Mouse (Mus musculus) neural tube, embryonic 14.5 days (tissue): ENCODE results near the gene Nxn. TPM values are rescaled to one million over a fixed set of nuclear protein-coding genes. Genes with fewer than 3 reads are reported as not detected.

Experiments used
- ATAC-seq: fragments of 200-750 bp; cut with Nextera tagmentation; 2 replicates; pipeline ENCODE4 v1.8.0; 2017; ENCODE audit warnings: low read depth, mild to moderate bottlenecking, moderate TSS enrichment, moderate library complexity
- H3K27ac ChIP-seq: fragments of 300-500 bp; sonication (generic); 2 replicates; pipeline ENCODE4 v1.5.1; 2014; ENCODE audit warnings: low read depth, mild to moderate bottlenecking, control low read depth, low read length, moderate library complexity, mixed read lengths
- H3K27me3 ChIP-seq: fragments of 300-500 bp; sonication (generic); 2 replicates; pipeline ENCODE4 v1.6.1; 2014; ENCODE audit warnings: low read length; ENCODE audit not compliant: control insufficient read depth, insufficient read depth
- H3K36me3 ChIP-seq: fragments of 300-500 bp; sonication (generic); 2 replicates; pipeline ENCODE4 v1.6.1; 2014; ENCODE audit warnings: low read length, mixed read lengths; ENCODE audit not compliant: control insufficient read depth, insufficient read depth
- H3K4me1 ChIP-seq: fragments of 300-500 bp; sonication (generic); 2 replicates; pipeline ENCODE4 v1.6.1; 2014; ENCODE audit warnings: low read length; ENCODE audit not compliant: control insufficient read depth, insufficient read depth
- H3K4me2 ChIP-seq: fragments of 300-500 bp; sonication (generic); 2 replicates; pipeline ENCODE4 v1.6.1; 2014; ENCODE audit warnings: mild to moderate bottlenecking, low read depth, low read length, control low read depth
- H3K4me3 ChIP-seq: fragments of 300-500 bp; sonication (generic); 2 replicates; pipeline ENCODE4 v1.5.1; 2014; ENCODE audit warnings: low read depth, low read length, control low read depth, mixed read lengths
- H3K9ac ChIP-seq: fragments of 300-500 bp; sonication (generic); replicated peaks from 2 replicates; pipeline ENCODE4 v1.6.1; 2014; ENCODE audit warnings: low read depth, mild to moderate bottlenecking, control low read depth, low read length, mixed read lengths
- H3K9me3 ChIP-seq: fragments of 300-500 bp; sonication (generic); 2 replicates; pipeline ENCODE4 v1.6.1; 2016; ENCODE audit warnings: low read length; ENCODE audit not compliant: control insufficient read depth
- WGBS: fragments of 180-500 bp; shearing (Covaris S2); extraction: QIAGEN DNeasy Blood & Tissue Kit; methylation state at CpG from one replicate; pipeline ENCODE4 v1.1.7; 2014; 5-methylcytosine and 5-hydroxymethylcytosine counted together
- polyA plus RNA-seq: library from polyadenylated mRNA; unstranded; fragments of >200 nt; fragmentation: Nextera tagmentation; extraction: Ambion mirVana; gene quantifications from 2 replicates; pipeline ENCODE4 v1.2.1, GENCODE M21; 2014

Gene Nxn
- polyA plus RNA-seq, 1 experiment from 2014 or later: 23.5 TPM

- no peak for ATAC-seq
- Histone ChIP-seq H3K9ac (no peak overlapping the region), H3K36me3 (peaks cover 23% of the 10 kb centered on the region), H3K27me3 (no peaks in the 10 kb centered on the region), H3K4me3 (no peak overlapping the region), H3K4me1 (0 out of 2 replicates have a peak, but pooled peaks cover 2% of the 10 kb centered on the region), H3K27ac (no peak overlapping the region), H3K4me2 (no peak overlapping the region), H3K9me3 (no peaks in the 10 kb centered on the region)
- 65% methylated on average over 3 of the region's 3 CpGs for WGBS
Observed at GRCm38 (mm10) chr11:76427781-76428180, 28.8 kb upstream of the Nxn start.

- 88% methylated on average over 6 of the region's 6 CpGs for WGBS
- Histone ChIP-seq H3K4me1 (0 out of 2 replicates have a peak, but pooled peaks cover 2% of the 10 kb centered on the region), H3K9ac (no peak overlapping the region), H3K27ac (no peak overlapping the region), H3K36me3 (peaks cover 35% of the 10 kb centered on the region), H3K4me3 (no peak overlapping the region), H3K9me3 (no peaks in the 10 kb centered on the region), H3K4me2 (no peak overlapping the region), H3K27me3 (no peaks in the 10 kb centered on the region)
- ATAC-seq: no peak
Observed at GRCm38 (mm10) chr11:76425749-76426148, 26.8 kb upstream of the Nxn start.

GRCm38 (mm10) chr11:76420896-76421295, 22.0 kb upstream of the Nxn start:
- peaks cover 72% of the 10 kb centered on the region for H3K36me3 ChIP-seq
- no peaks in the 10 kb centered on the region for H3K9me3 ChIP-seq
- H3K4me1 ChIP-seq: no peaks in the 10 kb centered on the region
- H3K27me3 ChIP-seq: no peaks in the 10 kb centered on the region
- 73% methylated on average over 4 of the region's 4 CpGs for WGBS
- H3K9ac ChIP-seq: no peak overlapping the region
- ATAC-seq: no peak
- H3K4me3 ChIP-seq: no peak overlapping the region
- no peak overlapping the region for H3K4me2 ChIP-seq
- no peak overlapping the region for H3K27ac ChIP-seq

- whole genome bisulfite sequencing: 69% methylated on average over 4 of the region's 4 CpGs
- peaks cover 80% of the 10 kb centered on the region for H3K36me3 ChIP-seq
- H3K4me2 ChIP-seq: no peak overlapping the region
- no peak overlapping the region for H3K4me3 ChIP-seq
- no peak overlapping the region for H3K27ac ChIP-seq
- ATAC-seq: no peak
- no peaks in the 10 kb centered on the region for H3K27me3 ChIP-seq
- no peak overlapping the region for H3K9ac ChIP-seq
- no peaks in the 10 kb centered on the region for H3K9me3 ChIP-seq
- H3K4me1 ChIP-seq: no peaks in the 10 kb centered on the region
Observed at GRCm38 (mm10) chr11:76419179-76419578, 20.2 kb upstream of the Nxn start.

- no peak overlapping the region for H3K4me2 ChIP-seq
- H3K27me3 ChIP-seq: no peaks in the 10 kb centered on the region
- no peak overlapping the region for H3K4me3 ChIP-seq
- no peak for ATAC-seq
- H3K4me1 ChIP-seq: no peaks in the 10 kb centered on the region
- H3K9ac ChIP-seq: no peak overlapping the region
- WGBS: 74% methylated on average over 8 of the region's 8 CpGs
- 0 out of 2 replicates have a peak overlapping the region, but pooled peaks have one; percentile 18 for H3K27ac ChIP-seq
- no peaks in the 10 kb centered on the region for H3K9me3 ChIP-seq
- H3K36me3 ChIP-seq: peaks cover 82% of the 10 kb centered on the region
Observed at GRCm38 (mm10) chr11:76418423-76418822, 19.5 kb upstream of the Nxn start.

- Histone ChIP-seq H3K4me3 (no peak overlapping the region), H3K36me3 (peaks cover 63% of the 10 kb centered on the region), H3K9me3 (no peaks in the 10 kb centered on the region), H3K4me1 (no peaks in the 10 kb centered on the region), H3K27ac (no peak overlapping the region), H3K27me3 (no peaks in the 10 kb centered on the region), H3K9ac (no peak overlapping the region), H3K4me2 (no peak overlapping the region)
- ATAC-seq: no peak
- WGBS: 64% methylated on average over 2 of the region's 2 CpGs
Observed at GRCm38 (mm10) chr11:76415985-76416384, 17.0 kb upstream of the Nxn start.

- peaks cover 63% of the 10 kb centered on the region for H3K36me3 ChIP-seq
- H3K4me2 ChIP-seq: no peak overlapping the region
- no peaks in the 10 kb centered on the region for H3K9me3 ChIP-seq
- H3K27ac ChIP-seq: no peak overlapping the region
- no peak overlapping the region for H3K4me3 ChIP-seq
- H3K4me1 ChIP-seq: no peaks in the 10 kb centered on the region
- no peak for ATAC-seq
- no peak overlapping the region for H3K9ac ChIP-seq
- no peaks in the 10 kb centered on the region for H3K27me3 ChIP-seq
- WGBS: 94% methylated on average over 4 of the region's 4 CpGs
Observed at GRCm38 (mm10) chr11:76415001-76415400, 16.1 kb upstream of the Nxn start.

- no peak overlapping the region for H3K4me2 ChIP-seq
- ATAC-seq: no peak
- WGBS: 87% methylated on average over 4 of the region's 4 CpGs
- 0 out of 2 replicates have a peak, but pooled peaks cover under 1% of the 10 kb centered on the region for H3K4me1 ChIP-seq
- peaks cover 48% of the 10 kb centered on the region for H3K36me3 ChIP-seq
- H3K27ac ChIP-seq: no peak overlapping the region
- H3K9me3 ChIP-seq: no peaks in the 10 kb centered on the region
- no peaks in the 10 kb centered on the region for H3K27me3 ChIP-seq
- no peak overlapping the region for H3K4me3 ChIP-seq
- H3K9ac ChIP-seq: no peak overlapping the region
Observed at GRCm38 (mm10) chr11:76413202-76413601, 14.3 kb upstream of the Nxn start.

- Histone ChIP-seq H3K4me3 (no peak overlapping the region), H3K27me3 (no peaks in the 10 kb centered on the region)
- 73% methylated on average over 12 of the region's 12 CpGs for WGBS
Observed at GRCm38 (mm10) chr11:76410826-76411225, 11.9 kb upstream of the Nxn start.

More at GRCm38 (mm10) chr11:76410826-76411225, 11.9 kb upstream of the Nxn start:
- Histone ChIP-seq H3K4me2 (no peak overlapping the region), H3K36me3 (peaks cover 26% of the 10 kb centered on the region), H3K4me1 (0 out of 2 replicates have a peak, but pooled peaks cover 7% of the 10 kb centered on the region), H3K27ac (no peak overlapping the region), H3K9ac (no peak overlapping the region), H3K9me3 (no peaks in the 10 kb centered on the region)
- no peak for ATAC-seq
